Mouse (Mus musculus): ENCODE data around the gene Cyyr1. TPM values are rescaled to one million over a fixed set of nuclear protein-coding genes. Genes with fewer than 3 reads are reported as not detected.

The Cyyr1 gene
- total RNA-seq, 1 experiment = 4.6 TPM

- Histone ChIP-seq H3K4me1 (ENCODE audit: control insufficient read depth in 2 of 2, insufficient read depth in 2 of 2, low read length in 2 of 2, poor library complexity in 1 of 2) (no peaks in the 10 kb centered on the region), H3K9me3 (ENCODE audit: control insufficient read depth, insufficient read depth, low read depth, low read length) (no peaks in the 10 kb centered on the region), H3K36me3 (ENCODE audit: control insufficient read depth, insufficient read depth, low read length, poor library complexity, severe bottlenecking) (no peaks in the 10 kb centered on the region), H3K27ac (ENCODE audit: insufficient read depth, low read depth, low read length, poor library complexity, severe bottlenecking) (no peak overlapping the region), H3K9ac (ENCODE audit: insufficient read depth, low read depth, low read length, poor library complexity, severe bottlenecking) (no peak overlapping the region), H3K4me3 (ENCODE audit: insufficient read depth in 1 of 2, low read depth in 1 of 2, low read length in 2 of 2, poor library complexity in 1 of 2, severe bottlenecking in 1 of 2) (no peak overlapping the region)
- TF ChIP-seq ZNF384 (IDR thresholded peaks at IDR 0.05; ENCODE audit: low read depth, low read length) = no peak
- TF ChIP-seq CHD2 (IDR thresholded peaks at IDR 0.05; ENCODE audit: low read depth, low read length) = no peak
- no peak for TF ChIP-seq HCFC1 (IDR thresholded peaks at IDR 0.05; ENCODE audit: borderline replicate concordance, insufficient read depth, low read length)
- TF ChIP-seq MAFK (IDR thresholded peaks at IDR 0.05; ENCODE audit: insufficient read depth, low read depth, low read length) = no peak
- TF ChIP-seq ZC3H11A (IDR thresholded peaks at IDR 0.05; ENCODE audit: borderline replicate concordance, low read depth, low read length) = no peak
- in situ Hi-C loops (cut with MboI; ENCODE audit: low sequenced_read_pairs in 2 of 2, unreplicated experiment in 2 of 2) = no loop called here
- DNase-seq (ENCODE audit: low read depth, low spot score) = no peak
Observed at GRCm38 (mm10) chr16:85487266-85487665, 65.9 kb downstream of the Cyyr1 start.

GRCm38 (mm10) chr16:85484557-85484956 lies 68.6 kb downstream of the Cyyr1 start:
- no peaks in the 10 kb centered on the region for H3K4me1 ChIP-seq (ENCODE audit: control insufficient read depth in 2 of 2, insufficient read depth in 2 of 2, low read length in 2 of 2, poor library complexity in 1 of 2)
- no peak overlapping the region for H3K4me3 ChIP-seq (ENCODE audit: insufficient read depth in 1 of 2, low read depth in 1 of 2, low read length in 2 of 2, poor library complexity in 1 of 2, severe bottlenecking in 1 of 2)
- TF ChIP-seq MAFK (IDR thresholded peaks at IDR 0.05; ENCODE audit: insufficient read depth, low read depth, low read length) = no peak
- no peaks in the 10 kb centered on the region for H3K9me3 ChIP-seq (ENCODE audit: control insufficient read depth, insufficient read depth, low read depth, low read length)
- in situ Hi-C loops (cut with MboI; ENCODE audit: low sequenced_read_pairs in 2 of 2, unreplicated experiment in 2 of 2) = no loop called here
- DNase-seq (ENCODE audit: low read depth, low spot score) = no peak
- H3K27ac ChIP-seq (ENCODE audit: insufficient read depth, low read depth, low read length, poor library complexity, severe bottlenecking) = no peak overlapping the region
- H3K36me3 ChIP-seq (ENCODE audit: control insufficient read depth, insufficient read depth, low read length, poor library complexity, severe bottlenecking) = no peaks in the 10 kb centered on the region
- no peak overlapping the region for H3K9ac ChIP-seq (ENCODE audit: insufficient read depth, low read depth, low read length, poor library complexity, severe bottlenecking)

- Histone ChIP-seq H3K4me3 (ENCODE audit: insufficient read depth in 1 of 2, low read depth in 1 of 2, low read length in 2 of 2, poor library complexity in 1 of 2, severe bottlenecking in 1 of 2) (no peak overlapping the region), H3K27ac (ENCODE audit: insufficient read depth, low read depth, low read length, poor library complexity, severe bottlenecking) (no peak overlapping the region), H3K9ac (ENCODE audit: insufficient read depth, low read depth, low read length, poor library complexity, severe bottlenecking) (no peak overlapping the region), H3K36me3 (ENCODE audit: control insufficient read depth, insufficient read depth, low read length, poor library complexity, severe bottlenecking) (no peaks in the 10 kb centered on the region), H3K4me1 (ENCODE audit: control insufficient read depth in 2 of 2, insufficient read depth in 2 of 2, low read length in 2 of 2, poor library complexity in 1 of 2) (no peaks in the 10 kb centered on the region), H3K9me3 (ENCODE audit: control insufficient read depth, insufficient read depth, low read depth, low read length) (no peaks in the 10 kb centered on the region)
- no peak for DNase-seq (ENCODE audit: low read depth, low spot score)
- no peak for TF ChIP-seq ZNF384 (IDR thresholded peaks at IDR 0.05; ENCODE audit: low read depth, low read length)
- no peak for TF ChIP-seq ZC3H11A (IDR thresholded peaks at IDR 0.05; ENCODE audit: borderline replicate concordance, low read depth, low read length)
- in situ Hi-C loops (cut with MboI; ENCODE audit: low sequenced_read_pairs in 2 of 2, unreplicated experiment in 2 of 2) = no loop called here
Observed at GRCm38 (mm10) chr16:85474552-85475071, 78.6 kb downstream of the Cyyr1 start.

- H3K9me3 ChIP-seq (ENCODE audit: control insufficient read depth, insufficient read depth, low read depth, low read length) = no peaks in the 10 kb centered on the region
- no peak overlapping the region for H3K27ac ChIP-seq (ENCODE audit: insufficient read depth, low read depth, low read length, poor library complexity, severe bottlenecking)
- no peaks in the 10 kb centered on the region for H3K36me3 ChIP-seq (ENCODE audit: control insufficient read depth, insufficient read depth, low read length, poor library complexity, severe bottlenecking)
- no peak overlapping the region for H3K4me3 ChIP-seq (ENCODE audit: insufficient read depth in 1 of 2, low read depth in 1 of 2, low read length in 2 of 2, poor library complexity in 1 of 2, severe bottlenecking in 1 of 2)
- no peaks in the 10 kb centered on the region for H3K4me1 ChIP-seq (ENCODE audit: control insufficient read depth in 2 of 2, insufficient read depth in 2 of 2, low read length in 2 of 2, poor library complexity in 1 of 2)
- H3K9ac ChIP-seq (ENCODE audit: insufficient read depth, low read depth, low read length, poor library complexity, severe bottlenecking) = no peak overlapping the region
- in situ Hi-C loops (cut with MboI; ENCODE audit: low sequenced_read_pairs in 2 of 2, unreplicated experiment in 2 of 2) = no loop called here
- DNase-seq (ENCODE audit: low read depth, low spot score) = no peak
- TF ChIP-seq MAFK (IDR thresholded peaks at IDR 0.05; ENCODE audit: insufficient read depth, low read depth, low read length) (no peak), CHD2 (IDR thresholded peaks at IDR 0.05; ENCODE audit: low read depth, low read length) (no peak), HCFC1 (IDR thresholded peaks at IDR 0.05; ENCODE audit: borderline replicate concordance, insufficient read depth, low read length) (no peak)
Observed at GRCm38 (mm10) chr16:85470057-85470456, 83.1 kb downstream of the Cyyr1 start.

GRCm38 (mm10) chr16:85455043-85455442 lies 98.2 kb downstream of the Cyyr1 start:
- no peaks in the 10 kb centered on the region for H3K36me3 ChIP-seq (ENCODE audit: control insufficient read depth, insufficient read depth, low read length, poor library complexity, severe bottlenecking)
- no peak for DNase-seq (ENCODE audit: low read depth, low spot score)
- no peaks in the 10 kb centered on the region for H3K4me1 ChIP-seq (ENCODE audit: control insufficient read depth in 2 of 2, insufficient read depth in 2 of 2, low read length in 2 of 2, poor library complexity in 1 of 2)
- H3K4me3 ChIP-seq (ENCODE audit: insufficient read depth in 1 of 2, low read depth in 1 of 2, low read length in 2 of 2, poor library complexity in 1 of 2, severe bottlenecking in 1 of 2) = no peak overlapping the region
- H3K27ac ChIP-seq (ENCODE audit: insufficient read depth, low read depth, low read length, poor library complexity, severe bottlenecking) = no peak overlapping the region
- no peak for TF ChIP-seq HCFC1 (IDR thresholded peaks at IDR 0.05; ENCODE audit: borderline replicate concordance, insufficient read depth, low read length)
- no peak for TF ChIP-seq CHD2 (IDR thresholded peaks at IDR 0.05; ENCODE audit: low read depth, low read length)
- no peak for TF ChIP-seq ZNF384 (IDR thresholded peaks at IDR 0.05; ENCODE audit: low read depth, low read length)
- no peak for TF ChIP-seq ZC3H11A (IDR thresholded peaks at IDR 0.05; ENCODE audit: borderline replicate concordance, low read depth, low read length)
- no peak for TF ChIP-seq MAFK (IDR thresholded peaks at IDR 0.05; ENCODE audit: insufficient read depth, low read depth, low read length)
- no peak overlapping the region for H3K9ac ChIP-seq (ENCODE audit: insufficient read depth, low read depth, low read length, poor library complexity, severe bottlenecking)
- no peaks in the 10 kb centered on the region for H3K9me3 ChIP-seq (ENCODE audit: control insufficient read depth, insufficient read depth, low read depth, low read length)
- in situ Hi-C loops (cut with MboI; ENCODE audit: low sequenced_read_pairs in 2 of 2, unreplicated experiment in 2 of 2) = no loop called here

Data from ES-E14 (cell line).